Mouse (Mus musculus) hindbrain, embryonic 11.5 days (tissue): ENCODE results near the gene Gpr107. TPM values are rescaled to one million over a fixed set of nuclear protein-coding genes. Genes with fewer than 3 reads are reported as not detected.
A peak's percentile ranks its signal among the peaks of the same experiment; 100 is the strongest.

Source experiments
- ATAC-seq: fragments of 200-750 bp; cut with Nextera tagmentation; 2 replicates; pipeline ENCODE4 v1.8.0; 2017; ENCODE audit warnings: mild to moderate bottlenecking, moderate TSS enrichment, moderate library complexity; ENCODE audit not compliant: low FRiP score
- DNase-seq: peaks from one replicate; pipeline ENCODE4 v3.0.0-alpha.2; 2015; ENCODE audit warnings: low spot score
- H3K27ac ChIP-seq: fragments of 300-500 bp; sonication (generic); 2 replicates; pipeline ENCODE4 v1.5.1; 2014; ENCODE audit warnings: mild to moderate bottlenecking, low read depth, low read length
- H3K27me3 ChIP-seq: fragments of 300-500 bp; sonication (generic); 2 replicates; pipeline ENCODE4 v1.6.1; 2014; ENCODE audit warnings: mild to moderate bottlenecking, low read length, moderate library complexity, mixed read lengths; ENCODE audit not compliant: control insufficient read depth, insufficient read depth
- H3K36me3 ChIP-seq: fragments of 300-500 bp; sonication (generic); 2 replicates; pipeline ENCODE4 v1.6.1; 2014; ENCODE audit warnings: mild to moderate bottlenecking, low read length, moderate library complexity, mixed read lengths; ENCODE audit not compliant: control insufficient read depth, insufficient read depth
- H3K4me1 ChIP-seq: fragments of 300-500 bp; sonication (generic); replicated peaks from 2 replicates; pipeline ENCODE4 v1.6.1; 2014; ENCODE audit warnings: low read length, mixed read lengths; ENCODE audit not compliant: control insufficient read depth, insufficient read depth
- H3K4me2 ChIP-seq: fragments of 300-500 bp; sonication (generic); replicated peaks from 2 replicates; pipeline ENCODE4 v1.6.1; 2014; ENCODE audit warnings: mild to moderate bottlenecking, low read depth, low read length
- H3K4me3 ChIP-seq: fragments of 300-500 bp; sonication (generic); 2 replicates; pipeline ENCODE4 v1.5.1; 2014; ENCODE audit warnings: low read depth, low read length
- H3K9ac ChIP-seq: fragments of 300-500 bp; sonication (generic); 2 replicates; pipeline ENCODE4 v1.6.1; 2014; ENCODE audit warnings: low read depth, low read length
- H3K9me3 ChIP-seq: fragments of 300-500 bp; sonication (generic); 2 replicates; pipeline ENCODE4 v1.6.1; 2016; ENCODE audit warnings: low read length; ENCODE audit not compliant: control insufficient read depth
- WGBS: fragments of 180-500 bp; shearing (Covaris S2); extraction: QIAGEN DNeasy Blood & Tissue Kit; methylation state at CpG from one replicate; pipeline ENCODE4 v1.1.7; 2014; 5-methylcytosine and 5-hydroxymethylcytosine counted together
- polyA plus RNA-seq: library from polyadenylated mRNA; unstranded; fragments of >200 nt; fragmentation: Nextera tagmentation; extraction: Ambion mirVana; gene quantifications from 2 replicates; pipeline ENCODE4 v1.2.1, GENCODE M21; 2014

Gene Gpr107
- polyA plus RNA-seq, 1 experiment from 2014 or later = 35.8 TPM

- ATAC-seq (peak; percentile 85), DNase-seq (peak; percentile 82)
- peaks cover 6% of the 10 kb centered on the region for H3K4me1 ChIP-seq
- H3K4me3 ChIP-seq = peak within 1 kb of the TSS; percentile 88
- H3K9ac ChIP-seq = peak within 1 kb of the TSS; percentile 95
- no peaks in the 10 kb centered on the region for H3K36me3 ChIP-seq
- no peaks in the 10 kb centered on the region for H3K9me3 ChIP-seq
- H3K27me3 ChIP-seq = no peaks in the 10 kb centered on the region; the same call in 1 of the 2 replicates
- under 1% methylated on average over 55 of the region's 89 CpGs for WGBS
- peak within 1 kb of the TSS; percentile 82 for H3K4me2 ChIP-seq
- peak within 1 kb of the TSS; percentile 86 for H3K27ac ChIP-seq
Measured at GRCm38 (mm10) chr2:31245491-31246141, 93.5 kb downstream of the Gpr107 start, which contains the start of gene Ncs1. Gene Ncs1, plus strand, starts transcription at chr2:31245823.

DNA sequence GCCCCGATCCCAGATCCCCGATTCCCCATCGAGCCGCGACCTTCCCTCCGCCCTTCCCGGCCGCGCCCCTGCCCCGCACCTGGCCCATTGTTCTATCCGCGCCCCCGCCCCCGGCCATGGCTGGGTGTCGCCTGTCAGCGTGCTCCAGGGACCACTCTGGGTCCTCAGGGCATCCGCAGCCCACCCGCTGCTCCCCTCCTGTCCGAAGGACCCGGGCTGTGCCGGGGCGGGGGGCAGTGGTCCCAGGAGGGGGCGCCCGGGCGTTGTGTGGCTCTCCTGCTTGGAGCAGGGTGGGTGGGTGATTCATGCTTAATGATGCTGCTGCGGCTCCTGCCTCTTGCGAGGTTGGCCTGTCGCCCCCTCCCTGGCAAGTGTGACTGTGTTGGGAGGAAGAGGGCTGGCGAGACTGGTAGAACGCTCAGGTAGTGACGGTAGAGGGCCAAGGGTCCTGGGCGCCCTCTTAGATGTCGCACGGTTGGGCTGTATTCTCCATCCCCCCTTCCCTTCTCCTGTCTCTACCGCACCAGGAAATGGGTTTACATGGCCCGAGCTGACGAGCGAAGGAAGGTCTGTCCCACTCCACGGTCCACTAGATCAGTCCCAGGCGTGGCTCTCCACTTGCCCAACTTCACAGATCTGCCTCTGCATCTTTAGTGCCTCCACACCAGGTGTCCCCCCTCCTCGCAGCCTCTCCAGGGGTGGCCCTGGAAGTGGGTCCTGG lies 94.3 kb downstream of the Gpr107 start:
- ATAC-seq (peak; percentile 52), DNase-seq (peak; percentile 64)
- Histone ChIP-seq H3K27me3 (no peaks in the 10 kb centered on the region; the same call in 1 of the 2 replicates), H3K4me1 (peaks cover 6% of the 10 kb centered on the region), H3K4me2 (peak overlapping the region; percentile 82), H3K9ac (peak overlapping the region; percentile 95), H3K27ac (peak overlapping the region; percentile 86), H3K9me3 (no peaks in the 10 kb centered on the region), H3K4me3 (peak overlapping the region; percentile 88), H3K36me3 (no peaks in the 10 kb centered on the region)
- WGBS = 0% methylated on average over 30 of the region's 41 CpGs

DNA sequence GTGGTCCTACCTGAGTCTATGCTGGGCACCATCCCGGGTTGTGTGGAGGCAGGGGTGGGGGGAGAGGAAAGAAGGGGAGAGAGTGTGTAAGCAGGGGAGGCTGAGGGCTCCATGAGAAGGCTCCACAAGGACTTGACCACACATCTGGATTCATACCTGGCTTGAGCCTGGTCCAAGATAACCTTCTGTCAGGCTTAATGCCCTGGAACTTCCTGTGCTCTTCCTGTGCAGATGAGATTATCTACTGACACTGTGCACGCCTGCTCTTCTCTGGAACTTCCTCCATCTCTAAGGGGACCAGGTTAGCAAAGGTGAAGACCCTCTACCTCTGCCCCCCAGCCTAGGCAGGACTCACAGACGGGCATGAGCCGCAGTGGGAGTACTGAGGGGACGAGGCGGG lies 96.7 kb downstream of the Gpr107 start:
- no peak overlapping the region for H3K4me3 ChIP-seq
- no peak overlapping the region for H3K27ac ChIP-seq
- 89% methylated on average over 6 of the region's 6 CpGs for WGBS
- H3K9me3 ChIP-seq = no peaks in the 10 kb centered on the region
- DNase-seq (no peak), ATAC-seq (no peak)
- no peak overlapping the region for H3K9ac ChIP-seq
- H3K4me2 ChIP-seq = no peak overlapping the region
- no peaks in the 10 kb centered on the region for H3K27me3 ChIP-seq
- peaks cover 6% of the 10 kb centered on the region for H3K4me1 ChIP-seq
- H3K36me3 ChIP-seq = no peaks in the 10 kb centered on the region

- Histone ChIP-seq H3K27me3 (no peaks in the 10 kb centered on the region), H3K4me3 (no peak overlapping the region), H3K9ac (no peak overlapping the region), H3K4me2 (no peak overlapping the region), H3K36me3 (no peaks in the 10 kb centered on the region), H3K27ac (no peak overlapping the region), H3K4me1 (peaks cover 12% of the 10 kb centered on the region), H3K9me3 (no peaks in the 10 kb centered on the region)
- WGBS = 98% methylated on average over 4 of the region's 4 CpGs
- DNase-seq (no peak), ATAC-seq (no peak)
Measured at GRCm38 (mm10) chr2:31252167-31252566, 100.1 kb downstream of the Gpr107 start.

DNA sequence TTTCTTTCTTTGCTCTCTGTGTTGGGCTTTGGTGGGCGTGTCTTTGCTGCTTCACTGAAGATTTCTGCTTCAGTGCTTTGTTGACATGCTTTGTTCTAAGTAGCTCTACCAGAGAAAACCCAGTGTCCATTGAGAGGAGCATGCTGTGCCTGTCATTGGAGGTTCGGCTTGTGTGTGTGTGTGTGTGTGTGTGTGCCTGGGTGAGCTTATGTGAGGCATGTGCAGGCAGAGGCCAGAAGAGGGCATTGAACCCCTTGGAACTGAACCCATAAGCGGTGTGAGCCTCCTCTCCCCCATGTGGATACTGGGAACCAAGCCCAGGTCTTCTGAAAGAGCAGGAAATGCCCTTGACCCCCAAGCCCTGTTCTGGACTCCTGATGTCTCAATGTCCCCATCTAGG lies 101.3 kb downstream of the Gpr107 start:
- 51% methylated on average over 3 of the region's 3 CpGs for WGBS
- Histone ChIP-seq H3K27me3 (no peaks in the 10 kb centered on the region), H3K9ac (no peak overlapping the region), H3K27ac (no peak overlapping the region), H3K9me3 (no peaks in the 10 kb centered on the region), H3K4me2 (no peak overlapping the region), H3K4me3 (no peak overlapping the region), H3K4me1 (peaks cover 11% of the 10 kb centered on the region), H3K36me3 (no peaks in the 10 kb centered on the region)
- DNase-seq = no peak
- ATAC-seq = no peak

DNA sequence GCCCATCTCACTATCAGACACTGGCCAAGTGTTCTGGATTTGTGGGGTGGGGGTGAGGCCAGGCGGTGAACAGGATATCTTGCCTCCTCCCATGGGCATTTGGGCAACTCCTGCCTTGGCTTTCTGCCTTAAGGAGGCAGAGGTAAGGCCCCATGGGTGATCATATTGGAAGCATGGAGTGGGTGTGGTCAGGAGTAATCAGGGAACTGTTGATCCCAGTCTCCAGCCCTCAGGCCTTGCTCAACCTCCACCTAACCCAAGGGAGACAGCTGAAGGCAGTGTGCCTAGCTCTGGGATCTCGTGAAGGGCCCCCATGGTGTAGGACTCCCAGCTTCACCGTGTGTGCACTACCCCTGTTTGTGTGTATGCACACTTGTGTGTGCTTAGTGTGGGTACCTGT lies 102.7 kb downstream of the Gpr107 start:
- Histone ChIP-seq H3K4me1 (peaks cover 24% of the 10 kb centered on the region), H3K27me3 (no peaks in the 10 kb centered on the region)
- whole genome bisulfite sequencing = 91% methylated on average over 3 of the region's 3 CpGs

DNA sequence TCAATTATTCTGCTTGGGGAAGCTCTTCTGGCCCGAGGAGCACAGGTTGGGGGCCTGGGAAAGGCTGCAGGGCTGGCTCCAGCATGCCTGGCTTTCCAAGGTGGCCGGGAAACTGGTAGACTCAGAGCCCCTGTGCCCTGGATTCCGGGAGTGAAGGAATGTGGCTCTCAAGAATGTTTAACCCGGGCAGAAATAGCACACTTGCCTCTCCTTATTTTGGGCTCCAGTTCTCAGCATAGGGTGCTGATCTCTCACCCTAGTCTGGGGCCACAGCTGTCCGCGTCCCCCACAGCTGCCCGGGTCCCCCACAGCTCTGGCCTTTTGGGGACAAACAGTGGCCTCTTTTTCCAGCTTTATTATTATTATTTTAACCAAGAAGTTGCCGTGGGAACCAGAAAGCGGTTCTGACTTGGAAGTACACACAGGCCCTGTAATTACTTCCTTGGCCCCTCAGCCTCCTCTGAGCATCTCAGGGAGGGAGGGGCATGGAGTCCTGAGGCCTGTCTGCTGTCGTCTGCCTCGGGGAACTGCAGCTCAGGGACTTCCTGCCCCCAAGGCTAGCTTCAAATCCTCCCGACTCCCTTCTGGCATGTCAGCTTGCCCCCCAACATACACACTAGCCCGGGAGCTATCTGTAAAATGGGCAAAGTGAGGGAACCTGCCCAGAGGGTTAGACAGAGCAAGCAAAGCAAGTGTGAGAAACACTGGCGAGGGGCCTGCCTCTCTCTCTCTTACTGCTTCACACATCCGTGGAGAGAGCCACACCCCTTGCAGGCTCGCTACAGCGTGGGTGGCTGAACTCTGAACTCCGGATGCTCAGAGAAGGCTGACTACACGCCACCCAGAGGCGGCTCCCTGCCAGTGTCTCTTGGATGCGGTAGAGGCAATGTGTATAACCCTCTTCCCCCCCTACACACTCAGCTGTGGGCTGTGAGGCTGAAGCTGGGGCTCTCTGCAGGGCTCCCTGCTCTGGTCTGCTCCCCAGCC lies 104.1 kb downstream of the Gpr107 start:
- peak; percentile 43; the same call in 1 of the 2 replicates for ATAC-seq
- H3K9me3 ChIP-seq = no peaks in the 10 kb centered on the region
- 0 out of 2 replicates have a peak overlapping the region, but pooled peaks have one; percentile 15 for H3K9ac ChIP-seq
- DNase-seq = peak; percentile 69
- no peaks in the 10 kb centered on the region for H3K27me3 ChIP-seq
- H3K4me2 ChIP-seq = no peak overlapping the region
- H3K36me3 ChIP-seq = no peaks in the 10 kb centered on the region
- H3K4me1 ChIP-seq = peaks cover 24% of the 10 kb centered on the region
- H3K27ac ChIP-seq = peak overlapping the region; percentile 0; the same call in 1 of the 2 replicates
- no peak overlapping the region for H3K4me3 ChIP-seq
- 18% methylated on average over 21 of the region's 21 CpGs for WGBS

More for the DNA sequence above, 102.7 kb downstream of the Gpr107 start:
- no peak for DNase-seq
- no peak overlapping the region for H3K4me3 ChIP-seq
- H3K9ac ChIP-seq = no peak overlapping the region
- no peak for ATAC-seq
- no peaks in the 10 kb centered on the region for H3K9me3 ChIP-seq
- H3K36me3 ChIP-seq = no peaks in the 10 kb centered on the region
- H3K4me2 ChIP-seq = no peak overlapping the region
- no peak overlapping the region for H3K27ac ChIP-seq

GRCm38 (mm10) chr2:31257096-31257495 lies 105.0 kb downstream of the Gpr107 start:
- Histone ChIP-seq H3K27ac (no peak overlapping the region), H3K9ac (0 out of 2 replicates have a peak overlapping the region, but pooled peaks have one; percentile 15), H3K4me2 (no peak overlapping the region), H3K27me3 (no peaks in the 10 kb centered on the region), H3K36me3 (no peaks in the 10 kb centered on the region), H3K9me3 (no peaks in the 10 kb centered on the region), H3K4me1 (peaks cover 24% of the 10 kb centered on the region), H3K4me3 (no peak overlapping the region)
- no peak for ATAC-seq
- no peak for DNase-seq
- WGBS = 66% methylated on average over 6 of the region's 6 CpGs
